Mouse (Mus musculus): ENCODE results near the gene Nudt2. TPM values are rescaled to one million over a fixed set of nuclear protein-coding genes. Genes with fewer than 3 reads are reported as not detected.

Nudt2 gene
- polyA plus RNA-seq, 1 experiment from 2014 or later = 64.7 TPM

Other genes with a start within 250 kb of the Nudt2 start
- 92.1 and 97.3 TPM in 2 replicates for gene Ubap2, start 190.0 kb upstream of the Nudt2 start, polyA plus RNA-seq (2014; fragmentation: Nextera tagmentation; extraction: Ambion mirVana)
- gene Dcaf12, start 150.3 kb upstream of the Nudt2 start, polyA plus RNA-seq (2014; fragmentation: Nextera tagmentation; extraction: Ambion mirVana) = 51.8 and 52.5 TPM in 2 replicates
- 71.4 and 88.1 TPM in 2 replicates for gene Ubap1, start 116.2 kb upstream of the Nudt2 start, polyA plus RNA-seq (2014; fragmentation: Nextera tagmentation; extraction: Ambion mirVana)
- 14.9 and 15.8 TPM in 2 replicates for gene Kif24, start 264 bp upstream of the Nudt2 start, polyA plus RNA-seq (2014; fragmentation: Nextera tagmentation; extraction: Ambion mirVana)
- gene AI464131, start 37.9 kb downstream of the Nudt2 start, polyA plus RNA-seq (2014; fragmentation: Nextera tagmentation; extraction: Ambion mirVana) = 8.7 and 9.2 TPM in 2 replicates
- gene 1110017D15Rik, start 52.2 kb downstream of the Nudt2 start, polyA plus RNA-seq (2014; fragmentation: Nextera tagmentation; extraction: Ambion mirVana) = 4.8 and 5.2 TPM in 2 replicates
- gene Fam219a, start 104.4 kb downstream of the Nudt2 start, polyA plus RNA-seq (2014; fragmentation: Nextera tagmentation; extraction: Ambion mirVana) = 6.2 and 6.7 TPM in 2 replicates
- 1.2 and 1.9 TPM in 2 replicates for gene Dnaic1, start 104.6 kb downstream of the Nudt2 start, polyA plus RNA-seq (2014; fragmentation: Nextera tagmentation; extraction: Ambion mirVana)
- 28.1 and 34.5 TPM in 2 replicates for gene Enho, start 175.2 kb downstream of the Nudt2 start, polyA plus RNA-seq (2014; fragmentation: Nextera tagmentation; extraction: Ambion mirVana)
- 35.2 and 37.1 TPM in 2 replicates for gene Cntfr, start 231.9 kb downstream of the Nudt2 start, polyA plus RNA-seq (2014; fragmentation: Nextera tagmentation; extraction: Ambion mirVana)
- gene Il11ra1, start 234.8 kb downstream of the Nudt2 start, polyA plus RNA-seq (2014; fragmentation: Nextera tagmentation; extraction: Ambion mirVana) = 65.0 and 66.9 TPM in 2 replicates
- 92.0 and 92.5 TPM in 2 replicates for gene Rpp25l, start 248.4 kb downstream of the Nudt2 start, polyA plus RNA-seq (2014; fragmentation: Nextera tagmentation; extraction: Ambion mirVana)